Mouse (Mus musculus): ENCODE results near the gene Rdh13. TPM values are rescaled to one million over a fixed set of nuclear protein-coding genes. Genes with fewer than 3 reads are reported as not detected.

Gene Rdh13
- 1.6 and 3.0 TPM in 2 replicates for polyA plus RNA-seq (2012; ENCODE audit: low replicate concordance)

GRCm38 (mm10) chr7:4445216-4445791 lies at the start of gene Rdh13:
Rdh13 (minus strand) TSS chr7:4445649.

GRCm38 (mm10) chr7:4460576-4461434 lies 15.4 kb upstream of the Rdh13 start, which contains the start of gene Eps8l1:
Eps8l1 (plus strand) TSS chr7:4460674.

DNA sequence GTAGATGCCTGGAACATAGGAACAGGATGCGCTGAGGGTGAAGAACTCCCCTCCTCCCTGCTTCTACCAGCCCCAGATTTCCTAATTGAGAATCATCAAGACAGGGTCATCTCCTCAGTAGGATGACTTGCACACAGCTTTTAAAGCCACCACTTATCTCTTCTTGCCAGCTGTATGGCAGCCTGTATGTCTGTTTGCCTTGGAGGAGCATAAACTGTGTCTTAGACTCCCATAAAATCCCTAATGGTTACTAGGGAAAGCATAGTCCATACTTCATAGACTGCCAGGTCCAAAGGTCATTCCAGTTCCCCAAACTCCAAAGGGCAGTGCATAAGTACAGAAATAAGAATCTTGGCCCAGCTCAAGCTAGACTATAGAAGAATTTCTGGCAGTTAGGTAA lies 47.7 kb downstream of the Rdh13 start, which contains the start of gene Gp6:
Gp6 (minus strand) TSS at position 15 of the 400 bp plus-strand sequence.

Other genes starting within 250 kb of the Rdh13 start
- 0.52 and 2.5 TPM in 2 replicates for gene Lilra5, start 207.9 kb downstream of the Rdh13 start, polyA plus RNA-seq (2012; ENCODE audit: low replicate concordance)
- gene Ncr1, start 107.9 kb downstream of the Rdh13 start, polyA plus RNA-seq (2012; ENCODE audit: low replicate concordance): 1.5 and 2.0 TPM in 2 replicates
- gene Gp6, start 47.9 kb downstream of the Rdh13 start, polyA plus RNA-seq (2012; ENCODE audit: low replicate concordance): not detected in 2 replicates
- 0.06 TPM in 1 of 2 replicates, not detected in the other for gene Eps8l1, start 15.0 kb upstream of the Rdh13 start, polyA plus RNA-seq (2012; ENCODE audit: low replicate concordance)
- gene Ppp1r12c, start 56.0 kb upstream of the Rdh13 start, polyA plus RNA-seq (2012; ENCODE audit: low replicate concordance): 207 and 309 TPM in 2 replicates
- 2.4 and 2.5 TPM in 2 replicates for gene Tnnt1, start 70.7 kb upstream of the Rdh13 start, polyA plus RNA-seq (2012; ENCODE audit: low replicate concordance)
- gene Tnni3, start 78.6 kb upstream of the Rdh13 start, polyA plus RNA-seq (2012; ENCODE audit: low replicate concordance): 0.82 and 2.2 TPM in 2 replicates
- 3.8 and 10.7 TPM in 2 replicates for gene Dnaaf3, start 86.8 kb upstream of the Rdh13 start, polyA plus RNA-seq (2012; ENCODE audit: low replicate concordance)
- 0.20 and 0.37 TPM in 2 replicates for gene Syt5, start 101.9 kb upstream of the Rdh13 start, polyA plus RNA-seq (2012; ENCODE audit: low replicate concordance)
- gene Ptprh, start 158.4 kb upstream of the Rdh13 start, polyA plus RNA-seq (2012; ENCODE audit: low replicate concordance): 0.08 TPM in 1 of 2 replicates, not detected in the other
- gene Tmem86b, start 185.8 kb upstream of the Rdh13 start, polyA plus RNA-seq (2012; ENCODE audit: low replicate concordance): 2.6 and 8.1 TPM in 2 replicates
- gene Ppp6r1, start 213.4 kb upstream of the Rdh13 start, polyA plus RNA-seq (2012; ENCODE audit: low replicate concordance): 241 and 493 TPM in 2 replicates
- gene Hspbp1, start 239.4 kb upstream of the Rdh13 start, polyA plus RNA-seq (2012; ENCODE audit: low replicate concordance): 70.2 and 112 TPM in 2 replicates
- gene Brsk1, start 245.0 kb upstream of the Rdh13 start, polyA plus RNA-seq (2012; ENCODE audit: low replicate concordance): 0.12 and 0.15 TPM in 2 replicates